Mouse (Mus musculus): ENCODE measurements around the gene Apeh. TPM values are rescaled to one million over a fixed set of nuclear protein-coding genes. Genes with fewer than 3 reads are reported as not detected.
A peak's percentile ranks its signal among the peaks of the same experiment; 100 is the strongest.

The Apeh gene
- polyA plus RNA-seq, 1 experiment from 2014 or later: 73.7 TPM

GRCm38 (mm10) chr9:108047601-108048565 lies 46.5 kb downstream of the Apeh start:
- H3K4me2 ChIP-seq: peak overlapping the region; percentile 70
- H3K4me3 ChIP-seq (replicated peaks): peak overlapping the region; percentile 66
- H3K36me3 ChIP-seq: peaks cover 37% of the 10 kb centered on the region
- ATAC-seq (ENCODE audit: insufficient read depth, low FRiP score, low read depth): no peak
- no peaks in the 10 kb centered on the region for H3K9me3 ChIP-seq
- peak overlapping the region; percentile 1; the same call in 1 of the 2 replicates for H3K9ac ChIP-seq
- H3K27me3 ChIP-seq (replicated peaks): no peaks in the 10 kb centered on the region
- peaks cover 25% of the 10 kb centered on the region for H3K4me1 ChIP-seq
- 46% methylated on average over 17 of the region's 17 CpGs for WGBS
- H3K27ac ChIP-seq: peak overlapping the region; percentile 76

GRCm38 (mm10) chr9:108046582-108046981 lies 47.8 kb downstream of the Apeh start:
- Histone ChIP-seq H3K4me2 (no peak overlapping the region), H3K9ac (no peak overlapping the region), H3K27me3 (replicated peaks) (no peaks in the 10 kb centered on the region), H3K4me1 (peaks cover 18% of the 10 kb centered on the region), H3K4me3 (replicated peaks) (no peak overlapping the region), H3K9me3 (no peaks in the 10 kb centered on the region), H3K27ac (no peak overlapping the region), H3K36me3 (peaks cover 41% of the 10 kb centered on the region)
- 84% methylated on average over 4 of the region's 4 CpGs for whole genome bisulfite sequencing
- no peak for ATAC-seq (ENCODE audit: insufficient read depth, low FRiP score, low read depth)

- peaks cover 16% of the 10 kb centered on the region for H3K4me1 ChIP-seq
- no peak overlapping the region for H3K4me2 ChIP-seq
- no peak overlapping the region for H3K4me3 ChIP-seq (replicated peaks)
- H3K36me3 ChIP-seq: peaks cover 48% of the 10 kb centered on the region
- H3K27me3 ChIP-seq (replicated peaks): no peaks in the 10 kb centered on the region
- ATAC-seq (ENCODE audit: insufficient read depth, low FRiP score, low read depth): no peak
- no peak overlapping the region for H3K27ac ChIP-seq
- no peaks in the 10 kb centered on the region for H3K9me3 ChIP-seq
- no peak overlapping the region for H3K9ac ChIP-seq
- WGBS: 95% methylated on average over 8 of the region's 8 CpGs
Observed at GRCm38 (mm10) chr9:108044751-108045492, 49.5 kb downstream of the Apeh start.

Small RNAs within 50 kb of the gene (microRNA-seq; reads per million reads assigned to microRNA genes)
- gene Gm47303 (not detected), gene Mir7088 (not detected)

Other genes with a start within 250 kb of the Apeh start
- 67.4 and 76.2 TPM in 2 replicates for gene Rbm6, start 221.4 kb downstream of the Apeh start, polyA plus RNA-seq (2015; fragmentation: Nextera tagmentation; extraction: Ambion mirVana)
- gene Mon1a, start 206.5 kb downstream of the Apeh start, polyA plus RNA-seq (2015; fragmentation: Nextera tagmentation; extraction: Ambion mirVana): 19.4 and 21.0 TPM in 2 replicates
- gene Mst1r, start 187.7 kb downstream of the Apeh start, polyA plus RNA-seq (2015; fragmentation: Nextera tagmentation; extraction: Ambion mirVana): 10.8 TPM in 2 replicates
- gene Actl11, start 166.1 kb downstream of the Apeh start, polyA plus RNA-seq (2015; fragmentation: Nextera tagmentation; extraction: Ambion mirVana): not detected in 2 replicates
- 3.0 and 3.1 TPM in 2 replicates for gene Camkv, start 158.9 kb downstream of the Apeh start, polyA plus RNA-seq (2015; fragmentation: Nextera tagmentation; extraction: Ambion mirVana)
- 17.2 and 18.3 TPM in 2 replicates for gene Traip, start 144.5 kb downstream of the Apeh start, polyA plus RNA-seq (2015; fragmentation: Nextera tagmentation; extraction: Ambion mirVana)
- gene Uba7, start 119.1 kb downstream of the Apeh start, polyA plus RNA-seq (2015; fragmentation: Nextera tagmentation; extraction: Ambion mirVana): 37.0 and 40.2 TPM in 2 replicates
- gene Gm20661, start 111.5 kb downstream of the Apeh start, polyA plus RNA-seq (2015; fragmentation: Nextera tagmentation; extraction: Ambion mirVana): 6.1 and 6.9 TPM in 2 replicates
- gene Inka1, start 108.7 kb downstream of the Apeh start, polyA plus RNA-seq (2015; fragmentation: Nextera tagmentation; extraction: Ambion mirVana): 47.6 and 54.7 TPM in 2 replicates
- gene Cdhr4, start 102.1 kb downstream of the Apeh start, polyA plus RNA-seq (2015; fragmentation: Nextera tagmentation; extraction: Ambion mirVana): 10.9 and 13.7 TPM in 2 replicates
- gene Gm20662, start 98.3 kb downstream of the Apeh start, polyA plus RNA-seq (2015; fragmentation: Nextera tagmentation; extraction: Ambion mirVana): 0.46 and 1.1 TPM in 2 replicates
- 46.7 and 48.4 TPM in 2 replicates for gene Ip6k1, start 92.1 kb downstream of the Apeh start, polyA plus RNA-seq (2015; fragmentation: Nextera tagmentation; extraction: Ambion mirVana)
- 45.2 and 48.4 TPM in 2 replicates for gene Gmppb, start 45.4 kb downstream of the Apeh start, polyA plus RNA-seq (2015; fragmentation: Nextera tagmentation; extraction: Ambion mirVana)
- gene Amigo3, start 41.4 kb downstream of the Apeh start, polyA plus RNA-seq (2015; fragmentation: Nextera tagmentation; extraction: Ambion mirVana): 3.5 and 3.6 TPM in 2 replicates
- gene Mst1, start 14.2 kb downstream of the Apeh start, polyA plus RNA-seq (2015; fragmentation: Nextera tagmentation; extraction: Ambion mirVana): 5.2 and 7.9 TPM in 2 replicates
- 27.5 and 32.7 TPM in 2 replicates for gene Rnf123, start 11.3 kb downstream of the Apeh start, polyA plus RNA-seq (2015; fragmentation: Nextera tagmentation; extraction: Ambion mirVana)
- 2.8 and 3.0 TPM in 2 replicates for gene Bsn, start 95.8 kb upstream of the Apeh start, polyA plus RNA-seq (2015; fragmentation: Nextera tagmentation; extraction: Ambion mirVana)
- 74.7 and 90.6 TPM in 2 replicates for gene Dag1, start 169.4 kb upstream of the Apeh start, polyA plus RNA-seq (2015; fragmentation: Nextera tagmentation; extraction: Ambion mirVana)
- 27.6 and 31.2 TPM in 2 replicates for gene Nicn1, start 195.8 kb upstream of the Apeh start, polyA plus RNA-seq (2015; fragmentation: Nextera tagmentation; extraction: Ambion mirVana)
- 21.8 and 22.3 TPM in 2 replicates for gene Amt, start 202.2 kb upstream of the Apeh start, polyA plus RNA-seq (2015; fragmentation: Nextera tagmentation; extraction: Ambion mirVana)
- gene Rhoa, start 211.5 kb upstream of the Apeh start, polyA plus RNA-seq (2015; fragmentation: Nextera tagmentation; extraction: Ambion mirVana): 452 and 455 TPM in 2 replicates
- 40.0 and 42.1 TPM in 2 replicates for gene Tcta, start 211.6 kb upstream of the Apeh start, polyA plus RNA-seq (2015; fragmentation: Nextera tagmentation; extraction: Ambion mirVana)
- gene Gpx1, start 244.3 kb upstream of the Apeh start, polyA plus RNA-seq (2015; fragmentation: Nextera tagmentation; extraction: Ambion mirVana): 998 and 1,171 TPM in 2 replicates